Mouse (Mus musculus) embryonic facial prominence, embryonic 11.5 days (tissue): Measurements from ENCODE around the gene Slc9a9. TPM values are rescaled to one million over a fixed set of nuclear protein-coding genes. Genes with fewer than 3 reads are reported as not detected.

ENCODE experiments used
- ATAC-seq: fragments of 200-750 bp; cut with Nextera tagmentation; replicated peaks from 2 replicates; pipeline ENCODE4 v1.8.0; 2017; ENCODE audit warnings: low read depth; ENCODE audit not compliant: insufficient number of reproducible peaks, low FRiP score, low TSS enrichment
- DNase-seq: peaks from one replicate; pipeline ENCODE4 v3.0.0-alpha.2; 2015; ENCODE audit warnings: low spot score
- H3K27ac ChIP-seq: fragments of 300-500 bp; sonication (generic); replicated peaks from 2 replicates; pipeline ENCODE4 v1.5.1; 2014; ENCODE audit warnings: mild to moderate bottlenecking, low read depth, low read length, control low read depth
- H3K27me3 ChIP-seq: fragments of 300-500 bp; sonication (generic); 2 replicates; pipeline ENCODE4 v1.6.1; 2014; ENCODE audit warnings: mild to moderate bottlenecking, low read length, moderate library complexity, mixed read lengths; ENCODE audit not compliant: control insufficient read depth, insufficient read depth
- H3K36me3 ChIP-seq: fragments of 300-500 bp; sonication (generic); replicated peaks from 2 replicates; pipeline ENCODE4 v1.6.1; 2014; ENCODE audit warnings: low read depth, mild to moderate bottlenecking, low read length, moderate library complexity, mixed read lengths; ENCODE audit not compliant: control insufficient read depth, insufficient read depth
- H3K4me1 ChIP-seq: fragments of 300-500 bp; sonication (generic); 2 replicates; pipeline ENCODE4 v1.6.1; 2014; ENCODE audit warnings: low read length, mixed read lengths; ENCODE audit not compliant: control insufficient read depth, insufficient read depth
- H3K4me2 ChIP-seq: fragments of 300-500 bp; sonication (generic); 2 replicates; pipeline ENCODE4 v1.6.1; 2014; ENCODE audit warnings: low read depth, mild to moderate bottlenecking, control low read depth, low read length, moderate library complexity
- H3K4me3 ChIP-seq: fragments of 300-500 bp; sonication (generic); 2 replicates; pipeline ENCODE4 v1.5.1; 2014; ENCODE audit warnings: low read depth, low read length, control low read depth
- H3K9ac ChIP-seq: fragments of 300-500 bp; sonication (generic); replicated peaks from 2 replicates; pipeline ENCODE4 v1.6.1; 2014; ENCODE audit warnings: mild to moderate bottlenecking, control low read depth, low read length
- H3K9me3 ChIP-seq: fragments of 300-500 bp; sonication (generic); replicated peaks from 2 replicates; pipeline ENCODE4 v1.6.1; 2016; ENCODE audit warnings: mild to moderate bottlenecking, low read length, inconsistent platforms, mixed read lengths; ENCODE audit not compliant: control insufficient read depth
- WGBS: fragments of 180-500 bp; shearing (Covaris S2); extraction: QIAGEN DNeasy Blood & Tissue Kit; methylation state at CpG from one replicate; pipeline ENCODE4 v1.1.7; 2014; 5-methylcytosine and 5-hydroxymethylcytosine counted together
- polyA plus RNA-seq: library from polyadenylated mRNA; unstranded; fragments of >200 nt; fragmentation: Nextera tagmentation; extraction: Ambion mirVana; gene quantifications from 2 replicates; pipeline ENCODE4 v1.2.1, GENCODE M21; 2014

The Slc9a9 gene
- polyA plus RNA-seq, 1 experiment from 2014 or later: 4.7 TPM

- ATAC-seq (no peak), DNase-seq (no peak)
- H3K9me3 ChIP-seq: no peaks in the 10 kb centered on the region
- WGBS: 88% methylated on average over 1 of the region's 1 CpGs
- no peak overlapping the region for H3K4me2 ChIP-seq
- H3K27me3 ChIP-seq: no peaks in the 10 kb centered on the region
- no peak overlapping the region for H3K9ac ChIP-seq
- H3K4me1 ChIP-seq: no peaks in the 10 kb centered on the region
- H3K27ac ChIP-seq: no peak overlapping the region
- no peaks in the 10 kb centered on the region for H3K36me3 ChIP-seq
- H3K4me3 ChIP-seq: no peak overlapping the region
These were observed 164.1 kb downstream of the Slc9a9 start for GRCm38 (mm10) chr9:94833836-94834235.

GRCm38 (mm10) chr9:94837384-94837783 is 167.7 kb downstream of the Slc9a9 start:
- no peak overlapping the region for H3K27ac ChIP-seq
- H3K4me2 ChIP-seq: no peak overlapping the region
- H3K9ac ChIP-seq: no peak overlapping the region
- no peaks in the 10 kb centered on the region for H3K9me3 ChIP-seq
- H3K4me3 ChIP-seq: no peak overlapping the region
- DNase-seq (no peak), ATAC-seq (peak; percentile 80)
- no peaks in the 10 kb centered on the region for H3K27me3 ChIP-seq
- WGBS: 91% methylated on average over 15 of the region's 15 CpGs
- H3K4me1 ChIP-seq: no peaks in the 10 kb centered on the region
- H3K36me3 ChIP-seq: no peaks in the 10 kb centered on the region

GRCm38 (mm10) chr9:94838479-94839031 is 168.8 kb downstream of the Slc9a9 start:
- Histone ChIP-seq H3K9me3 (no peaks in the 10 kb centered on the region), H3K9ac (no peak overlapping the region), H3K4me2 (no peak overlapping the region), H3K4me3 (no peak overlapping the region), H3K27me3 (no peaks in the 10 kb centered on the region), H3K36me3 (no peaks in the 10 kb centered on the region), H3K27ac (no peak overlapping the region), H3K4me1 (no peaks in the 10 kb centered on the region)
- ATAC-seq: no peak
- WGBS: 80% methylated on average over 8 of the region's 8 CpGs
- no peak for DNase-seq

- 80% methylated on average over 11 of the region's 11 CpGs for WGBS
These were observed 169.5 kb downstream of the Slc9a9 start for GRCm38 (mm10) chr9:94839204-94839603.

GRCm38 (mm10) chr9:94840398-94840797 is 170.7 kb downstream of the Slc9a9 start:
- H3K4me1 ChIP-seq: no peaks in the 10 kb centered on the region
- H3K27ac ChIP-seq: no peak overlapping the region
- H3K36me3 ChIP-seq: no peaks in the 10 kb centered on the region
- ATAC-seq: no peak
- H3K9ac ChIP-seq: no peak overlapping the region
- no peaks in the 10 kb centered on the region for H3K9me3 ChIP-seq
- DNase-seq: no peak
- no peak overlapping the region for H3K4me2 ChIP-seq
- 87% methylated on average over 5 of the region's 5 CpGs for WGBS
- H3K27me3 ChIP-seq: no peaks in the 10 kb centered on the region
- no peak overlapping the region for H3K4me3 ChIP-seq

More at GRCm38 (mm10) chr9:94839204-94839603, 169.5 kb downstream of the Slc9a9 start:
- Histone ChIP-seq H3K4me1 (no peaks in the 10 kb centered on the region), H3K4me2 (no peak overlapping the region), H3K9ac (no peak overlapping the region), H3K27me3 (no peaks in the 10 kb centered on the region), H3K9me3 (no peaks in the 10 kb centered on the region), H3K36me3 (no peaks in the 10 kb centered on the region), H3K27ac (no peak overlapping the region), H3K4me3 (no peak overlapping the region)
- DNase-seq (no peak), ATAC-seq (no peak)

- ATAC-seq (no peak), DNase-seq (no peak)
- no peaks in the 10 kb centered on the region for H3K27me3 ChIP-seq
- no peak overlapping the region for H3K4me2 ChIP-seq
- H3K9ac ChIP-seq: no peak overlapping the region
- no peaks in the 10 kb centered on the region for H3K4me1 ChIP-seq
- WGBS: 85% methylated on average over 4 of the region's 4 CpGs
- H3K36me3 ChIP-seq: no peaks in the 10 kb centered on the region
- H3K9me3 ChIP-seq: no peaks in the 10 kb centered on the region
- no peak overlapping the region for H3K27ac ChIP-seq
- no peak overlapping the region for H3K4me3 ChIP-seq
These were observed 171.3 kb downstream of the Slc9a9 start for GRCm38 (mm10) chr9:94840972-94841371.

- H3K4me2 ChIP-seq: no peak overlapping the region
- no peak overlapping the region for H3K27ac ChIP-seq
- ATAC-seq (no peak), DNase-seq (no peak)
- H3K36me3 ChIP-seq: no peaks in the 10 kb centered on the region
- H3K4me3 ChIP-seq: no peak overlapping the region
- no peak overlapping the region for H3K9ac ChIP-seq
- no peaks in the 10 kb centered on the region for H3K27me3 ChIP-seq
- H3K4me1 ChIP-seq: no peaks in the 10 kb centered on the region
- H3K9me3 ChIP-seq: no peaks in the 10 kb centered on the region
- 83% methylated on average over 3 of the region's 3 CpGs for WGBS
These were observed 174.5 kb downstream of the Slc9a9 start for GRCm38 (mm10) chr9:94844176-94844575.

GRCm38 (mm10) chr9:94847624-94848023 is 177.9 kb downstream of the Slc9a9 start:
- Histone ChIP-seq H3K4me1 (no peaks in the 10 kb centered on the region), H3K9ac (no peak overlapping the region), H3K36me3 (no peaks in the 10 kb centered on the region), H3K4me3 (no peak overlapping the region), H3K9me3 (no peaks in the 10 kb centered on the region), H3K27me3 (no peaks in the 10 kb centered on the region), H3K27ac (no peak overlapping the region), H3K4me2 (no peak overlapping the region)
- ATAC-seq (no peak), DNase-seq (no peak)
- 93% methylated on average over 6 of the region's 6 CpGs for WGBS
